Mouse (Mus musculus): ENCODE results near the gene Lrmda.
"Not testable (repeated sequence)": the region's sequence is repeated elsewhere in the genome, so short reads cannot be mapped to it uniquely, and the experiment has no call there.

DNA sequence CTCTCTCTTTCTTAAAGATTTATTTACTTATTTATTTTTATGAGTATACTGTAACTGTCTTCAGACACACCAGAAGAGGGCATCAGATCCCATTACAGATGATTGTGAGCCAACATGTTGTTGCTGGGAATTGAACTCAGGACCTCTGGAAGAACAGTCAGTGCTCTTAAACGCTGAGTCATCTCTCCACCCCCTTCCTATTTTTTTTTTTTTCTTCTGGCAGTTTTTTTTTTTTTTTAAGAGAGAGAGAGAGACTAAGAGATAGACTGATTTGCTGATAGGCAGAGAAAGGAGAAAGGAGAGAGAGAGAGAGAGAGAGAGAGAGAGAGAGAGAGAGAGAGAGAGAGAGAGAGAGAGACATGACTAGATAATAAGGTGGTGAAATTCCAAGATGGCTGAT, 568.9 kb downstream of the Lrmda start:
- TF ChIP-seq CTCF (conservative IDR thresholded peaks at IDR 0.05; ENCODE audit: low read length); POU5F1 (IDR thresholded peaks at IDR 0.05; ENCODE audit: borderline replicate concordance, low read length); NANOG (IDR thresholded peaks at IDR 0.05; ENCODE audit: borderline replicate concordance, low read length): not testable (repeated sequence)
